Mouse (Mus musculus): Measurements from ENCODE around the gene Ccdc138. TPM values are rescaled to one million over a fixed set of nuclear protein-coding genes. Genes with fewer than 3 reads are reported as not detected.

Ccdc138 gene
- total RNA-seq, 1 experiment, result 6.6 TPM

GRCm38 (mm10) chr10:58616565-58616964, 118.8 kb downstream of the Ccdc138 start:
- TF ChIP-seq ZNF384 (IDR thresholded peaks at IDR 0.05; ENCODE audit: low read depth, low read length) (no peak), MAFK (IDR thresholded peaks at IDR 0.05; ENCODE audit: insufficient read depth, low read depth, low read length) (no peak), ZC3H11A (IDR thresholded peaks at IDR 0.05; ENCODE audit: borderline replicate concordance, low read depth, low read length) (no peak), CHD2 (IDR thresholded peaks at IDR 0.05; ENCODE audit: low read depth, low read length) (no peak)
- no peak overlapping the region for H3K9ac ChIP-seq (ENCODE audit: insufficient read depth, low read depth, low read length, poor library complexity, severe bottlenecking)
- no peaks in the 10 kb centered on the region for H3K4me1 ChIP-seq (ENCODE audit: control insufficient read depth in 2 of 2, insufficient read depth in 2 of 2, low read length in 2 of 2, poor library complexity in 1 of 2)
- DNase-seq (ENCODE audit: low read depth, low spot score), result no peak
- H3K36me3 ChIP-seq (ENCODE audit: control insufficient read depth, insufficient read depth, low read length, poor library complexity, severe bottlenecking), result no peaks in the 10 kb centered on the region
- in situ Hi-C loops (cut with MboI; ENCODE audit: low sequenced_read_pairs in 2 of 2, unreplicated experiment in 2 of 2), result no loop called here
- H3K27ac ChIP-seq (ENCODE audit: insufficient read depth, low read depth, low read length, poor library complexity, severe bottlenecking), result no peak overlapping the region
- no peaks in the 10 kb centered on the region for H3K9me3 ChIP-seq (ENCODE audit: control insufficient read depth, insufficient read depth, low read depth, low read length)
- H3K4me3 ChIP-seq (ENCODE audit: insufficient read depth in 1 of 2, low read depth in 1 of 2, low read length in 2 of 2, poor library complexity in 1 of 2, severe bottlenecking in 1 of 2), result no peak overlapping the region

DNA sequence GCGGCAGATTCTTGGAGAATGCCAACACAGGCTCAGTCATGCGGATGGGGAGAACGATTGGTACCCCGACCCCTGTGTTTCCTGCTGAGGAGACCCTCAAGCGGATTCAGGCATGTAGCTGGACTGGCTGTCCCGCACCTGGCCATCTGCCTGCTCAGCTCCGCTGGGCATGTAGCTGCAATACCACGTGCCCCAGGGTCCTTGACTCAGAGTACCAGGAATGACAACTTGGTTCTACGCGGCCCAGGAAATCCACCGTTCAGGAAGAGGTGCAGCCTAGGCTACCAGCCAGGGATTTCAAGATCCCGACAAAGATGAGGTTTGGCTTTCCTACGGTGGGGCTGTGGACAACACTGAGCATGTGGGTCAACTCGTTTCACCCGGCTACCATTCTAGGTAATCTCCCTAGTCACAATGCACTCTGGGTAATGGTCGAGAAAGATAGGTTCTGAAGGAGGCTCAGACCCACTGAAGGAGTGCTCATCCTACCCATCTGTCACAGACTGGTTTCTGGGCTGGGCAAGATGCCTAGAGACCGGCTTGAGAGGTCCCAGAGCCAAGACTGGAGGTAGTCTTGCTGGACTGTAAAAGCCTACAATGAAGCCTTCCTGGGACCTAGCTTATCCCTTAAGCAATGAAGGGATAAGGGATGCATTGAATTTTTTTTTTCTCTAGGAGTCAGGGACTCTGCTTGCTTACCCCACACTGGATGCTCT, 120.9 kb downstream of the Ccdc138 start:
- DNase-seq (ENCODE audit: low read depth, low spot score), result no peak
- Histone ChIP-seq H3K27ac (ENCODE audit: insufficient read depth, low read depth, low read length, poor library complexity, severe bottlenecking) (no peak overlapping the region), H3K36me3 (ENCODE audit: control insufficient read depth, insufficient read depth, low read length, poor library complexity, severe bottlenecking) (no peaks in the 10 kb centered on the region), H3K4me3 (ENCODE audit: insufficient read depth in 1 of 2, low read depth in 1 of 2, low read length in 2 of 2, poor library complexity in 1 of 2, severe bottlenecking in 1 of 2) (no peak overlapping the region), H3K9me3 (ENCODE audit: control insufficient read depth, insufficient read depth, low read depth, low read length) (no peaks in the 10 kb centered on the region), H3K4me1 (ENCODE audit: control insufficient read depth in 2 of 2, insufficient read depth in 2 of 2, low read length in 2 of 2, poor library complexity in 1 of 2) (no peaks in the 10 kb centered on the region), H3K9ac (ENCODE audit: insufficient read depth, low read depth, low read length, poor library complexity, severe bottlenecking) (no peak overlapping the region)
- in situ Hi-C loops (cut with MboI; ENCODE audit: low sequenced_read_pairs in 2 of 2, unreplicated experiment in 2 of 2), result no loop called here
- no peak for TF ChIP-seq MAFK (IDR thresholded peaks at IDR 0.05; ENCODE audit: insufficient read depth, low read depth, low read length)
- no peak for TF ChIP-seq HCFC1 (IDR thresholded peaks at IDR 0.05; ENCODE audit: borderline replicate concordance, insufficient read depth, low read length)
- no peak for TF ChIP-seq ZC3H11A (IDR thresholded peaks at IDR 0.05; ENCODE audit: borderline replicate concordance, low read depth, low read length)
- TF ChIP-seq ZNF384 (IDR thresholded peaks at IDR 0.05; ENCODE audit: low read depth, low read length), result no peak
- TF ChIP-seq CHD2 (IDR thresholded peaks at IDR 0.05; ENCODE audit: low read depth, low read length), result no peak

GRCm38 (mm10) chr10:58619266-58619665, 121.5 kb downstream of the Ccdc138 start:
- H3K36me3 ChIP-seq (ENCODE audit: control insufficient read depth, insufficient read depth, low read length, poor library complexity, severe bottlenecking), result no peaks in the 10 kb centered on the region
- H3K9me3 ChIP-seq (ENCODE audit: control insufficient read depth, insufficient read depth, low read depth, low read length), result no peaks in the 10 kb centered on the region
- DNase-seq (ENCODE audit: low read depth, low spot score), result no peak
- no peak overlapping the region for H3K4me3 ChIP-seq (ENCODE audit: insufficient read depth in 1 of 2, low read depth in 1 of 2, low read length in 2 of 2, poor library complexity in 1 of 2, severe bottlenecking in 1 of 2)
- TF ChIP-seq ZNF384 (IDR thresholded peaks at IDR 0.05; ENCODE audit: low read depth, low read length), result no peak
- no peak for TF ChIP-seq HCFC1 (IDR thresholded peaks at IDR 0.05; ENCODE audit: borderline replicate concordance, insufficient read depth, low read length)
- no peak for TF ChIP-seq ZC3H11A (IDR thresholded peaks at IDR 0.05; ENCODE audit: borderline replicate concordance, low read depth, low read length)
- no peak for TF ChIP-seq MAFK (IDR thresholded peaks at IDR 0.05; ENCODE audit: insufficient read depth, low read depth, low read length)
- TF ChIP-seq CHD2 (IDR thresholded peaks at IDR 0.05; ENCODE audit: low read depth, low read length), result no peak
- H3K4me1 ChIP-seq (ENCODE audit: control insufficient read depth in 2 of 2, insufficient read depth in 2 of 2, low read length in 2 of 2, poor library complexity in 1 of 2), result no peaks in the 10 kb centered on the region
- H3K27ac ChIP-seq (ENCODE audit: insufficient read depth, low read depth, low read length, poor library complexity, severe bottlenecking), result no peak overlapping the region
- in situ Hi-C loops (cut with MboI; ENCODE audit: low sequenced_read_pairs in 2 of 2, unreplicated experiment in 2 of 2), result no loop called here
- H3K9ac ChIP-seq (ENCODE audit: insufficient read depth, low read depth, low read length, poor library complexity, severe bottlenecking), result no peak overlapping the region

DNA sequence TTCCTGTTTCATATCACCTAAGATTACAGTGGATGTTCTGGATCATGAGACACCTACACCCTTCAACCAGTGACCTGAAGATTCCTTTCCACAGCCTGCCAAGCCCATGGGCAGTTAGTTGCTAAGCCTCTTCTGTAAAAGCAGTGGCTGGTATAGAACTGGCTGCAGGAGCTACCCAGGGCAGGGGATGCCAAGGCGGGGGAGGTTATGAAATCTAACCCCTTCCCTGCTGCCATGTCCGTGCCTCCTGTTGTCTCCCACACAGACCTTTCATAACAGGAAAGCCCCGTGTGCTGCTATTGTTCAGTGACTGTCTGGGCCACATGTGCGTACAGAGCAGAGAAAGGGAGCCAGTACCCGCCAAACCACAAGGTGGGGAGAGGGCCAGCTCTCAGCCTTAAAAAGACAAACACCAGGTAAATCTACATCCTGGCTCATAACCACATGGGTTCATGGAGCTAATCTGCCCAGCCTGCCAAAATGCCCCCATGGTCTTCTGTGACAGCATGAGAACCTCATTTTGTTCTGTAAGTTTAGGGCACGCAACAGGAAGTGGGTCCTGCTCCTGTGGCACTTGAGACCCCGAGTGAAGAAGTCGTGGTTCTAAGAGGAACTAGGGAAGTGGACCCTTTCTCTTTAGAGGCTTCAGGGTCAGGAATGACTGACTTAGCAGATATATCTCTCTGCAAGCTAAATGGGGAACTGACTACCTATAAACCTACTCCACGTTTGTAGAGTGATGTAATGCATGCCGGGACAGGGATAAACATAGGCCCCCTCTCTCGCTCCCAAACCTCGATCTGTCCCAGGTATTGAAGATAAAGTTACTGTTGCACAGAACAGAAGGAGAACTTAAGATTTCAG, 127.3 kb downstream of the Ccdc138 start:
- Histone ChIP-seq H3K27ac (ENCODE audit: insufficient read depth, low read depth, low read length, poor library complexity, severe bottlenecking) (no peak overlapping the region), H3K36me3 (ENCODE audit: control insufficient read depth, insufficient read depth, low read length, poor library complexity, severe bottlenecking) (no peaks in the 10 kb centered on the region), H3K9ac (ENCODE audit: insufficient read depth, low read depth, low read length, poor library complexity, severe bottlenecking) (no peak overlapping the region), H3K4me1 (ENCODE audit: control insufficient read depth in 2 of 2, insufficient read depth in 2 of 2, low read length in 2 of 2, poor library complexity in 1 of 2) (no peaks in the 10 kb centered on the region), H3K9me3 (ENCODE audit: control insufficient read depth, insufficient read depth, low read depth, low read length) (no peaks in the 10 kb centered on the region), H3K4me3 (ENCODE audit: insufficient read depth in 1 of 2, low read depth in 1 of 2, low read length in 2 of 2, poor library complexity in 1 of 2, severe bottlenecking in 1 of 2) (no peak overlapping the region)
- in situ Hi-C loops (cut with MboI; ENCODE audit: low sequenced_read_pairs in 2 of 2, unreplicated experiment in 2 of 2), result no loop called here
- no peak for DNase-seq (ENCODE audit: low read depth, low spot score)
- no peak for TF ChIP-seq MAFK (IDR thresholded peaks at IDR 0.05; ENCODE audit: insufficient read depth, low read depth, low read length)
- TF ChIP-seq ZNF384 (IDR thresholded peaks at IDR 0.05; ENCODE audit: low read depth, low read length), result no peak
- TF ChIP-seq CHD2 (IDR thresholded peaks at IDR 0.05; ENCODE audit: low read depth, low read length), result no peak
- no peak for TF ChIP-seq HCFC1 (IDR thresholded peaks at IDR 0.05; ENCODE audit: borderline replicate concordance, insufficient read depth, low read length)
- no peak for TF ChIP-seq ZC3H11A (IDR thresholded peaks at IDR 0.05; ENCODE audit: borderline replicate concordance, low read depth, low read length)

Other genes starting within 250 kb of the Ccdc138 start
- 17.8 and 19.6 TPM in 2 replicates for gene Gcc2, start 242.5 kb upstream of the Ccdc138 start, total RNA-seq (2012; rRNA removed)
- 51.0 and 59.8 TPM in 2 replicates for gene Lims1, start 174.5 kb upstream of the Ccdc138 start, total RNA-seq (2012; rRNA removed)
- gene Ranbp2, start 51.0 kb upstream of the Ccdc138 start, total RNA-seq (2012; rRNA removed), result 108 and 124 TPM in 2 replicates
- 0.04 and 0.05 TPM in 2 replicates for gene Edar, start 177.7 kb downstream of the Ccdc138 start, total RNA-seq (2012; rRNA removed)
- gene Gm17542, start 220.3 kb downstream of the Ccdc138 start, total RNA-seq (2012; rRNA removed), result not detected in 2 replicates